Mouse (Mus musculus): ENCODE measurements around the gene Mapk3. TPM values are rescaled to one million over a fixed set of nuclear protein-coding genes. Genes with fewer than 3 reads are reported as not detected.

Mapk3 gene
- polyA plus RNA-seq, 1 experiment, result 132 TPM

GRCm38 (mm10) chr7:126736122-126736521, 23.3 kb upstream of the Mapk3 start:
- TF ChIP-seq POLR2A (IDR thresholded peaks at IDR 0.05; ENCODE audit: low read depth, low read length) (no peak), CTCF (IDR thresholded peaks at IDR 0.05; ENCODE audit: borderline replicate concordance, insufficient read depth, low read length) (no peak)
- Histone ChIP-seq H3K27ac (ENCODE audit: insufficient read depth, low read length) (no peak overlapping the region), H3K4me3 (ENCODE audit: insufficient read depth, low read length) (no peak overlapping the region), H3K4me1 (ENCODE audit: control insufficient read depth, insufficient read depth, low read length) (no peaks in the 10 kb centered on the region)

- TF ChIP-seq CTCF (IDR thresholded peaks at IDR 0.05; ENCODE audit: borderline replicate concordance, insufficient read depth, low read length), result no peak
- TF ChIP-seq POLR2A (IDR thresholded peaks at IDR 0.05; ENCODE audit: low read depth, low read length), result no peak
- Histone ChIP-seq H3K27ac (ENCODE audit: insufficient read depth, low read length) (no peak overlapping the region), H3K4me3 (ENCODE audit: insufficient read depth, low read length) (no peak overlapping the region), H3K4me1 (ENCODE audit: control insufficient read depth, insufficient read depth, low read length) (no peaks in the 10 kb centered on the region)
Observed at GRCm38 (mm10) chr7:126739551-126739950, 19.9 kb upstream of the Mapk3 start.

GRCm38 (mm10) chr7:126740132-126740735, 19.2 kb upstream of the Mapk3 start:
- H3K4me1 ChIP-seq (ENCODE audit: control insufficient read depth, insufficient read depth, low read length), result no peaks in the 10 kb centered on the region
- TF ChIP-seq CTCF (IDR thresholded peaks at IDR 0.05; ENCODE audit: borderline replicate concordance, insufficient read depth, low read length) (no peak), POLR2A (IDR thresholded peaks at IDR 0.05; ENCODE audit: low read depth, low read length) (no peak)
- no peak overlapping the region for H3K4me3 ChIP-seq (ENCODE audit: insufficient read depth, low read length)
- H3K27ac ChIP-seq (ENCODE audit: insufficient read depth, low read length), result no peak overlapping the region

- no peak overlapping the region for H3K4me3 ChIP-seq (ENCODE audit: insufficient read depth, low read length)
- H3K4me1 ChIP-seq (ENCODE audit: control insufficient read depth, insufficient read depth, low read length), result no peaks in the 10 kb centered on the region
- H3K27ac ChIP-seq (ENCODE audit: insufficient read depth, low read length), result no peak overlapping the region
- TF ChIP-seq POLR2A (IDR thresholded peaks at IDR 0.05; ENCODE audit: low read depth, low read length) (no peak), CTCF (IDR thresholded peaks at IDR 0.05; ENCODE audit: borderline replicate concordance, insufficient read depth, low read length) (no peak)
Observed at GRCm38 (mm10) chr7:126740977-126741376, 18.4 kb upstream of the Mapk3 start.

GRCm38 (mm10) chr7:126741452-126741851, 17.9 kb upstream of the Mapk3 start:
- TF ChIP-seq CTCF (IDR thresholded peaks at IDR 0.05; ENCODE audit: borderline replicate concordance, insufficient read depth, low read length) (no peak), POLR2A (IDR thresholded peaks at IDR 0.05; ENCODE audit: low read depth, low read length) (no peak)
- no peak overlapping the region for H3K4me3 ChIP-seq (ENCODE audit: insufficient read depth, low read length)
- no peak overlapping the region for H3K27ac ChIP-seq (ENCODE audit: insufficient read depth, low read length)
- H3K4me1 ChIP-seq (ENCODE audit: control insufficient read depth, insufficient read depth, low read length), result no peaks in the 10 kb centered on the region

GRCm38 (mm10) chr7:126741964-126742482, 17.4 kb upstream of the Mapk3 start:
- TF ChIP-seq POLR2A (IDR thresholded peaks at IDR 0.05; ENCODE audit: low read depth, low read length), result no peak
- TF ChIP-seq CTCF (IDR thresholded peaks at IDR 0.05; ENCODE audit: borderline replicate concordance, insufficient read depth, low read length), result no peak
- Histone ChIP-seq H3K4me1 (ENCODE audit: control insufficient read depth, insufficient read depth, low read length) (no peaks in the 10 kb centered on the region), H3K4me3 (ENCODE audit: insufficient read depth, low read length) (no peak overlapping the region), H3K27ac (ENCODE audit: insufficient read depth, low read length) (no peak overlapping the region)

GRCm38 (mm10) chr7:126746066-126746465, 13.3 kb upstream of the Mapk3 start:
- no peak overlapping the region for H3K4me3 ChIP-seq (ENCODE audit: insufficient read depth, low read length)
- TF ChIP-seq CTCF (IDR thresholded peaks at IDR 0.05; ENCODE audit: borderline replicate concordance, insufficient read depth, low read length) (no peak), POLR2A (IDR thresholded peaks at IDR 0.05; ENCODE audit: low read depth, low read length) (no peak)
- no peaks in the 10 kb centered on the region for H3K4me1 ChIP-seq (ENCODE audit: control insufficient read depth, insufficient read depth, low read length)
- H3K27ac ChIP-seq (ENCODE audit: insufficient read depth, low read length), result no peak overlapping the region

- Histone ChIP-seq H3K4me1 (ENCODE audit: control insufficient read depth, insufficient read depth, low read length) (no peaks in the 10 kb centered on the region), H3K4me3 (ENCODE audit: insufficient read depth, low read length) (no peak overlapping the region), H3K27ac (ENCODE audit: insufficient read depth, low read length) (no peak overlapping the region)
- TF ChIP-seq POLR2A (IDR thresholded peaks at IDR 0.05; ENCODE audit: low read depth, low read length), result no peak
- no peak for TF ChIP-seq CTCF (IDR thresholded peaks at IDR 0.05; ENCODE audit: borderline replicate concordance, insufficient read depth, low read length)
Observed at GRCm38 (mm10) chr7:126746798-126747197, 12.6 kb upstream of the Mapk3 start.

- H3K4me1 ChIP-seq (ENCODE audit: control insufficient read depth, insufficient read depth, low read length), result no peaks in the 10 kb centered on the region
- no peak overlapping the region for H3K4me3 ChIP-seq (ENCODE audit: insufficient read depth, low read length)
- no peak for TF ChIP-seq POLR2A (IDR thresholded peaks at IDR 0.05; ENCODE audit: low read depth, low read length)
- no peak for TF ChIP-seq CTCF (IDR thresholded peaks at IDR 0.05; ENCODE audit: borderline replicate concordance, insufficient read depth, low read length)
- no peak overlapping the region for H3K27ac ChIP-seq (ENCODE audit: insufficient read depth, low read length)
Observed at GRCm38 (mm10) chr7:126748824-126749223, 10.6 kb upstream of the Mapk3 start.

GRCm38 (mm10) chr7:126749582-126750343, 9.6 kb upstream of the Mapk3 start:
- TF ChIP-seq POLR2A (IDR thresholded peaks at IDR 0.05; ENCODE audit: low read depth, low read length) (no peak), CTCF (IDR thresholded peaks at IDR 0.05; ENCODE audit: borderline replicate concordance, insufficient read depth, low read length) (no peak)
- Histone ChIP-seq H3K4me3 (ENCODE audit: insufficient read depth, low read length) (no peak overlapping the region), H3K27ac (ENCODE audit: insufficient read depth, low read length) (no peak overlapping the region), H3K4me1 (ENCODE audit: control insufficient read depth, insufficient read depth, low read length) (no peaks in the 10 kb centered on the region)

Measured in embryonic fibroblast, embryonic 13.5 days (primary cell).